Mouse (Mus musculus) lung, adult 2 months (tissue): ENCODE measurements around the gene Chst15.

Source experiments
- CTCF ChIP-seq: fragments of 200-500 bp; IDR thresholded peaks from 2 replicates; pipeline ENCODE4 v1.5.1; 2011; ENCODE audit warnings: mild to moderate bottlenecking, low read length, control low read depth; ENCODE audit not compliant: insufficient read depth
- POLR2A ChIP-seq: fragments of 200-500 bp; IDR thresholded peaks from 2 replicates; pipeline ENCODE4 v1.6.1; 2011; ENCODE audit warnings: low read depth, mild to moderate bottlenecking, control low read depth, low read length, borderline replicate concordance; ENCODE audit errors: extremely low read depth

GRCm38 (mm10) chr7:132335367-132335766 is 18.3 kb upstream of the Chst15 start:
- TF ChIP-seq POLR2A (no peak), CTCF (no peak)
